Mouse (Mus musculus) right cerebral cortex, postnatal 14 days (tissue): ENCODE measurements around the gene Ppp2r5c.

Experiments used
- DNase-seq: peaks from one replicate; pipeline ENCODE4 v3.0.0; 2022

Gene Ppp2r5c

DNA sequence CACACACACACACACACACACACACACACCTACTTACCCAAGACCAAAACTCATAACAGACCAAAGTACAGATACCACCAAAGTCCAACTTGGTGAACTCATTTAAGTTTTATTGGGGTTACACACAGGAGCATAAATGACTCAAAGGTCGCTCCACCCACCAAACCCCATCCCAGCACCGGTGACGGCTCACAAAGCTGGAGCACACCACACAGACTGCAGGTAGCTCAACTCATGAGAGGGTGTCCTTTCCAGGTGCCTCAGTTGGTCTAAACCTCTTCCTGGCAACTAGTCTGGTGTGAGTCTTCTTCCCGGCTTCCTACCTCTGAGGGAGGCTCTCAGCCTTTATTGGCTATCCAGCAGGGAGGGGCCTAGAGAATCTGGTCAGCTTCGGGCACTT, 2.4 kb upstream of the Ppp2r5c start:
- no peak for DNase-seq

DNA sequence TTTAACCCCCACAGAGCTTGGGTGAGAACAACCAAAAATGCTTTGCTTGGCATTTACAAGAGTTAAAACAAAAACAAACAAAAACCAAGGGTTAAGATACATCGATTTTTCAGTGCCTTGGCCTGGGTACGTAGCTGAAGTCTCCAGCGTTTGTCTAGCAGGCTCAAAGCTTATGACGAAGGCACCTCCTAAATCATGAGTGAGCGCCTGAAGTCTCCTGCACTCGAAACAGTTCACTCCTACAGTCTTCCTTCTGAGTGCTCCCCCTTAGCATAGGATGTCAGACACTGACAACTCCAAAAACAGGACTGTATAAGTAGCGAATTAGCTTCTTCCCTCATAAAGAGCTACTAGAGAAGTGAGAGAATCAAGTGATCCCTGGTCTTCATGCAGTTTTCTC, 1.1 kb upstream of the Ppp2r5c start:
- DNase-seq = no peak

DNA sequence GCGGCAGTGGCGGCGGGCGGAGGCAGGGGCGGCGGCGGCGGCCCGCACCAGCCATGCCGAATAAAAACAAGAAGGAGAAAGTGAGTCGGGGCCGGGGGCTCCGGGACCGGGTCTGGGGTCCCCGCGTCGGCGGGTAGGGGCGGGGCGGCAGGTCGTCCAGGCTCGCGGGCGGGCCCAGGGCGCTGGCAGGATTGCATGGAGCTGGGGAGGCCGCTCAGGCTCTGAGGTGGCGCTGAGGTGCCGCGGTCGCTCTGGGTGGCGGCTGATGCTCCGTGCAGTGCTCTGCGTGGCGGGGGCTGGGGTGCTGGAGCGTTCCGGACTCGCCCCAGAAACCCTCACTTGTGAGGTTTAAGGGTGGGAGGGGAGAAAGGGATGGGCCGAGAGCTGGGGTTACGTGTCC, 386 bp downstream of the Ppp2r5c start:
- DNase-seq = peak; percentile 59

DNA sequence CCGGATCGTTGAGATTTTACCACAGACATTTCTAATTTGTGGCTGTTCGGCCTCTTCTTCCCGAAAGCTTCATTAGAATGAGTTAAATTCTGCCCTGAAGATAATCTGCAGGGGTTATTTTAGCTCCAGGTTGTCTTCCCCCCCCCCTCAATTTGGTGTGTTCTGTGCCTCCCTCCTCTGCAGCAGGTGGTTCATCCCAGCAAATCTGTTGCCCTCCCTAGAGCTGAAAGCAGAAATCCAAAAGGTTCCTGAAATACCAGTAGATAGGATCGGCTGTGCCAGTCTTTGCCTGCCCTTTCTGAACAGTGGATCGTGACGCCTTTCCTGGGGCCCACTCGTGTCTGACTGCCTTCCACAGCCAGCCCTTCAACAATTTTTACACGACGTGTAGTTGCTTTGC, 1.8 kb downstream of the Ppp2r5c start:
- DNase-seq = no peak

DNA sequence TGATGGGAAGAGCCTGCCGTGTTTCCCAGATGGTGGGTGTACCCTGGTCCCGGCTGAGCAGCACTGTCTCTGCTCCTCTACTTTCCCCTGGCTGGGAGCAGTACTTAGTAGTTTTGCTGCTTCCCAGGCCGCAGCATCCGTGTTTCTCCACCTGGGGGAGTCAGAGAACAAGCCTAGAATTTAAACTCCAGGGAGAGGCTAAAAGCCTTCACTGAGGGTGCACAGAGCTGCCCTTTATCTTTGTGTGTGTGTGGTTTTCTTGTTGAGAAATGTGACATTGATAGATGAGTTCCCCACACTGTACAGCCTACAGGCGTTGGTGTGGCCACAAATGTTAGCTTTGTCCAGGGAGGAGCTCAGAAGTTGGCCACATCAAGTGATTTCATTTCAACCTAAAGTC, 7.3 kb downstream of the Ppp2r5c start:
- DNase-seq = peak; percentile 62

DNA sequence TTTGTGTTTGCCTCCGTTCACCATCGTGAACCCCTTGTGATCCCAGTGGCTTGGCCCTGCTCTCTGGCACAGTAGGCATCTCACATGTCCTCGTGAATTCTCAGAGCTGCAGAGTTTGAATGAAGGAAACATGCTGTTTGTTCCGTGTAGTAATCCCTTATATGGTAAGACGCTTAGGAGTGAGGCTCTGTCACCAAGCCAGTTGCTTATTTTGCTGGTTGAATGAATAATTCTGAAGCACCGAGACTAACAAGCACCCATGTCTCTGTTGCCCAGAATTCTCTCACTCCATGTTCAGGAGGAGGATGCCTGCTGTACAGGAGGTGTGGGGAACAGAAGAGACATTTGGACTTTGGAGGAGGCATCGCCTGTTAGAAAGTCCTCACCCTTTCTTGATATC, 9.1 kb downstream of the Ppp2r5c start:
- DNase-seq = no peak

DNA sequence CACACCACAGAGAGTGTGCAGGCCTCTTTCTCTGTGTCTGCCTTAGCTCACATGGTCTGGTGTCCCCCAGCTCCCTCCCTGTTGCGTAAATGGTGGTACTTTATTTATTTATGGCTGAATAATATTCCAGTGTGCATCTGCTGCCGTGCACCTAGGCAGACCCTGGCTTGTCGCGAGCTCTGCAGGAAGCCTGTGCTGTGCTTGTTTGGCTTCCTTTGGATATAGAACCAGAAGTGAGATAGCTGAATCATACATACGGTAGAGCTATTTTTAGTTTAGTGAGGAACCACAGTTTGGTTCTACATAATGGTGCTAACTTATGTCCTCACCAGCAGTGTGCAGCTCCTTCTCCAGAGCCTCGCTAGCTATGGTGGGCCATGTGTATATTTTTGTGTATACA, 11.7 kb downstream of the Ppp2r5c start:
- peak; percentile 38 for DNase-seq

DNA sequence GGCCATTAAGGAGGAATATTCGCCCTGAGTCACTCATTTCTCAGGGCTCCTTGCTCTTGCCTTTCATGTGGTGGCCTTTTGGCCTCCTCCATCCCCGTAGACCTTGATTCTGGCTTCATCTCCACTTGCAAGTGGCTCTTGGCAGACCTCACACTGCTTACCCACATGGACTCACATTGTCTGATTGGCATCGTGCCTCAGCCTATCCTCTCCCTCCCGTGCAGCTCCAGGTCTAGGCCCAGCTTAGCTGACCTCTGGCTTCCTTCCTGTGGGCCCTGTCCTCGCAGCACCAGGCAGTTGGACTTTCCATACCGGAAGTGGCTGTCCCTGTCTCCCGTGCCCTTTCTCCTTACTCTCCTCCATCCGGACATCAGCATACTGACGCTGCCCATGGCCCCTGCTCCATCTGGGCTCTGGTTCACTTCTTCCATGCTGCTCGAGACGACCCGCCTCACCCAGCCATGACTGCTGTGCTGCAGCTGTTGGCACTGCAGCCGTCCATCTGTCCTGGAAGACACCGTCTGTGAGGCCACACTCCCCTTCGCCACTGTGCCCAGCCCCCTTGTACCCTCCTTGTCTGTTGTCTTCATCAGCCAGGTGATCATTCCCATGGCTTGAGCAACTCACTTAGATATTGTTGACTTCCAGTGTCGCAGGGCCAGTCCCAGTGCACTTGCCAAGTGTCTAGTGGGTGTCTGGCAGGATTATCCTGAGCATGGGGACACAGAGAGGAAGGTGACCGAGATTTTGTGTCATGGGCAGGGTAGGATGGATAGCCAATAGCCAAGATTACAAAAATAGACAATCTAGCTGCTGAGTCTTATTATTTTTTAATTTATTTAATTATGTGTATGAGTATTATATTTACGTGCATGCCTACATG, 13.7 kb downstream of the Ppp2r5c start:
- no peak for DNase-seq

DNA sequence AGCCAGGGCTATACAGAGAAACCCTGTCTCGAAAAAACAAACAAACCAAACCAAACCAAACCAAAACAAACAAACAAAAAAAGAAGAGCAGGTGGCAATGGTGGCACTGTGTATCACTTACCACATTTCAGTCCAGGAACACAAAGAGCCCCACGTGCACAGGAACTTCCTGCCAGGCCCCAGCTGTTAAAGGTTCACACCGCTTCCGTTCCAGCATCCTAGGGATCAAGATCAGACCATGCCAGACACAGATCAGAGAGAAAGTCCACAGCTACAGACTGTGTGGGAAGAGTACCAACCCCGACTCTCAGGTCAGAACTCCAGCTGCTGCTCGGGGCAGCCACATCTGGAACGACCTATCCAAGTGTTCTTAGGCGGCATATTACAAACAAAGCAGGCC, 16.8 kb downstream of the Ppp2r5c start:
- no peak for DNase-seq

DNA sequence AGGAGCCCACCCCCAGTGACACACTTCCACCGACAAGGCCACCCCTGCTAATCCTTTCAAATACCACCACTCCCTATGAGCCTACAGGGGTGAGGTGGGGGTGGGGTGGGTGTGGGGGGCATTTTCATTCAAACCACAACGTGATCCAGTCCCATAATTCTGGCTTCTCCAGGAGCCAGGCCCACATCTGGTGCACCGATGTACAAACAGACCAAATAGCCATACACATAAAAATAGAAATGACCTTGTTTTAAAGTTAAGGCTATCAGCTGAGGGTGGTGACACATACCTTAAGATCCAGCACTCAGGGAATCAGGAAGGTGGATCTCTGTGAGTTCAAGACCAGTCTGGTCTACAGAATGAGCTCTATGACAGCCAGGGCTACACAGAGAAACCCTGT, 24.5 kb downstream of the Ppp2r5c start:
- DNase-seq = no peak

DNA sequence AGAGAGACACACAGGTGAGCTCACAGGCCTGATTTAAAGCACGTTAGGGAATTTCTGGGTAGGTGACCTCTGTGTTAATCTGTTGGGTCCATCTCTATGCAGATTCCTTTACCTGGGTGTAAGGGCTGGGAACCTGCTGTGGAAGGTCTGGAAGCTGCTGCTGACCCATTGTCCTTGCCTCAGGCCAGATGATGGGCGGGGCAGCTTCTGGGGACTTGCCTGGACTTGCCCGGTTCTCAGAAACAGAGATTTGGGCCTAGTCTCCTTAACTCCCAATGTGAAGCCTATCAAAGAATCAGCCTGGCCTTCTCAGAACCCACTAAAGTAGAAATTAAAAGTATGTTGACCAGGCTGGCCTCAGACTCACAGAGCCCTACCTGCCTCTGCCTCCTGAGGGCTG, 25.3 kb downstream of the Ppp2r5c start:
- no peak for DNase-seq

DNA sequence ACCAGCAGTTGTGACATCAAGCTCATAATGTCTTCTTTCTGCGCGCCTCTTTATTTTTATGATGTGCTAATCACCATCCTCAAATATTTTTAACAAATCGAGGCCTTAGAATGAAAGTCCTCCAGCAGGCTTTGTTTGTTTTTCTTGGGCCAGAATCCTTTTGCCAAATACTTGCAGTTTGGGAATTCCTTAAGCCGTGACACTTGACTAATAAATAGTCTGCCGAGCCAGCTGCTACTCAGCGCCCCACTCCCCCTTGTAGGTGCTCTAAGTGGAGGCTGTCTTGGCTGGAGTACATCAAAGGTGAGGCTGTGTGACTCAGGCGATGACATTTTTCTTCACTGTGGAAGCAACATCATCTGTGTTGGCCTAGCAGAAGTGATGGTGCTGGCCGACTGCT, 27.6 kb downstream of the Ppp2r5c start:
- no peak for DNase-seq

DNA sequence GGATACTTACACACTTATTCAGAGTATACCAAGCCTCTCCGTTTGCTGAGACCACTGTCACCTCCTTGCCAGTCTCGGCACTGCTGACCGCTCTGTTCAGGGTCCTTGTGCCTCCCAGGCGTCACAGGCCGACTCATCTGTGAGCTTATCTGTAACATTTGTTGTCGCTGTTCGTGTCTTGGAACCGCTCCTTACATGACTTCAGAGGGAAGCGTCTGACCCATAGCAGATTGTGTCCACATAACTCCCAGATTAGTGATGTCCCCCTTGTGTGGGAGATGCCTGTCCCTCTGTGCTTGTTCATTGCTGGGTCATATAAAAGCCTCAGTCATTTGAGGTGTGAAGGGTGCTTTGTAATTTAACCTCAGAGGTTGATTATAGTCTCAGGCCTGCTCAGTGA, 29.6 kb downstream of the Ppp2r5c start:
- no peak for DNase-seq

DNA sequence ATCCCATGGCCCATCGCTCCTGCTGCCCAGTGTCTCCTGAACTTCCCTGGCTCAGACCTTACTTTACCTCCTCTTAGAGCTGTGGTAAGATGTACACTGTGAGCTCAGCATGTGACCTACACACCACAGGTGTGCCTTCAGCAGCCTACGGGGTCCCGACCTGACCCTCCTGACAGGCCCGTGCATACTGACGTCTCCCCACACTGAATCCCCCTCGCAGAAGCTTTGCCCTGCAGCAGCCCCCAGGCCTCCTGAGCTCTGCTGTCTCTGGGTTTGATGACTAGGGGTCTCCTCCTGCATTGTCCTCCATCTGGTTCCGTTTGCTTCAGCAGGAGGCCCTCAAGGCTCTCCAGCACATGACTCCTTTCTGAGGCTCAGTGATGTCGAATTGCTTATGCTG, 31.0 kb downstream of the Ppp2r5c start:
- DNase-seq = no peak

DNA sequence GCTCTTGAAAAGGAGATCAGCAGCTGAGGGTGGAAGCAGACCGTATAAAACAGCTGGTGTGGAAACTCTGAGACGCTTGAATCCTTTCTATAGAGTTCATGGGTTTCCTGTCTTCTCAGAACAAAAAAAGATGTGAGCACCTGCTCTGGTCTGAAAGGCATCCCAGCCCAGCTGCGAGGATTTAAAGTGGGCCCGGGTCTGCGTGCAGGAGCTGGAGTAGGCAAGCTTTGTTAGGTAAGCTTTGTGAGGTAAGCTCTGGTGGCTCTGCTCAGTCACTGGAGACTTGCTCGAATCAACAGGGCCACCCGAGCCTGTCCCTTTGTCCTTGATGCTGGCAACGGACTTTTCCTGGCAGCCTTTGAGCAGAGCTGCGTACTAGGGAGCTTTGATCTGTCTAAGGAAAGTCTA, 31.7 kb downstream of the Ppp2r5c start:
- no peak for DNase-seq

DNA sequence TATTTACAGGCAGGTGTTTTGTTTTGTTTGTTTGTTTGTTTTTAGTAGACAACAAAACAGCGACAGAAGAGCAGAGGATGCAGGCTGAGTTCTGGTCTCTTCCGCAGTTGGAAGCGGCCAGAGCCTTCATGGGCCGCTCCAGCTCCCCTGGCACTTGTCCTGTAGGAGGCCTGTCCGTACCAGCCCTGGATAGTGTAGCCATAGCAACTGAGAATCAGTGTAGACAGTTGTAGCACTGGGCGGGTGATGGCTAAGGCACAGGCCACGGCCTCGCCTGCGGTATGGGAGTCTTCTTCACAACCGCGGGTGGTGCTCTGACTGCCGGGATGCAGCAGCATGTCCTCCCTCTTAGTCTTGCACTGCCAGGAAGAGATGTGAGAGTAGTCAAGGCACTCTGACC, 32.3 kb downstream of the Ppp2r5c start:
- no peak for DNase-seq

DNA sequence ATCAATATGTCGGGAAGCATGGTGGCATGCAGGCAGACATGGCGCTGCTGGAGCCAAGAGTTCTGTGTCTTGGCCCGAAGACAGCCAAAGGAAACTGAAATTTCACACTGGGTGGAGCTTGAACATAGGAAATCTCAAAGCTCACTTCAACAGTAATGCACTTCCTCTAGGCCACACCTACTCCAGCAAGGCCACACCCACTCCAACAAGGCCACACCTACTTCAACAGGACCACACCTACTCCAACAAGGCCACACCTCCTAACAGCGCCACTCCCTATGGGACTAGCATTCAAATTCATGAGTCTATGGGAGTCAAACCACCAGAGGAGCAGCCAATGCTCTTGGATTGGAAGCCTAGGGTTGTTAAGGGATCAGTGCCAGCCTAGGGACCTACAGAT, 33.8 kb downstream of the Ppp2r5c start:
- DNase-seq = no peak

DNA sequence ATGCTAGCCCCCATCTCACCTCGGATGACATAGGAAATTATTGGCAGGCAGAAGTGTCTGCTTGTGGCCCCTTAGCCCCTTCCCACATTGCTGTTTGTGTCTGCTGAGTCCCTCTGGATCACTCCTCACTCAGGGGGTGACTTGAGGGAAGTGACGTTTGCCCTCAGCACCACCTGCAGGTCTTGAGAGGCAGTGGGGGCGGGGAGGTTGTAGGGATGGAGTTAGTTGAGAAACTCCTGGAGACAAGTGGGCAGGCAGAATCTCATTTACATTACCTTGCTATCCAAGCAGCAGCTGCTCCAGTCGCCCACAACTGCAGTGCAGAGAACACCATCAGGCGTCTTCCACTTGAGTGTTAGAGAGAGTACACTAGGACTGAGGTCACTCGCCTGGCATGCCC, 36.8 kb downstream of the Ppp2r5c start:
- DNase-seq = no peak

DNA sequence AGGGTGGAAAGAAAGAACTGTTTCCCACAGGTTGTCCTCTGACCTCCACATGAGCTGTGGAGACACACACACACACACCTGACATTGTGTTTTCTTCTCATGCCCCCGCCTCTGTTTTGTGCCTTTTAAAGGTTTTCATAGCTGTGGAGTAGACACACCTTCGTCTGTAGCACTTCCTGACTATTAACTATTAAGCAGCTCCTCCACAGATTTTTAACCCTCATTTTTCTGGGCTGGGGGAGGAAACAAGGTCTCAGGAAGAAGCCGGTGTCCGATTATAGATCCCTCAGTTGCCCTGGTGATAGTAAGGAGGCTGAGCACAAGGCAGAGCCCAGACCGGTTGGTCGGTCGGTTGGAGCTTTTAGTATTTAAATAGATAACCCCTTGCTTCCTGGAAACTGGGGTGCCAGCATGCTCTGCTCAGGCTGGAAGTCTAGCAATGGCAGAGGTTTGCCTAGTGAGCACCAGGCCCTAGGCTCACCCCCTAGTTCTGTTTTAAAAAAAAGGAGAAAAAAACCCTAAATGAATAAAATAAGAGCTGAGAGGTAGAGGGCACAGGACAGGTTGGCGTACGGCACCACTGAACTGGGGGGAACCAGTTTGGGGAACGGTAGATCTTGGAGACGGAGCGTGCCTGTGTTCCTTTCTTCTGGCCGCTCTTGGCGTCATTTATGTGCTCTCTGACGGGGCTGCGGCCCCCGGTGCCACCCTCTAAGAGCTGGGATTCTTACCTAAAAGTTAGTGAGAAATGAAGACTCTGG, 38.1 kb downstream of the Ppp2r5c start:
- no peak for DNase-seq

DNA sequence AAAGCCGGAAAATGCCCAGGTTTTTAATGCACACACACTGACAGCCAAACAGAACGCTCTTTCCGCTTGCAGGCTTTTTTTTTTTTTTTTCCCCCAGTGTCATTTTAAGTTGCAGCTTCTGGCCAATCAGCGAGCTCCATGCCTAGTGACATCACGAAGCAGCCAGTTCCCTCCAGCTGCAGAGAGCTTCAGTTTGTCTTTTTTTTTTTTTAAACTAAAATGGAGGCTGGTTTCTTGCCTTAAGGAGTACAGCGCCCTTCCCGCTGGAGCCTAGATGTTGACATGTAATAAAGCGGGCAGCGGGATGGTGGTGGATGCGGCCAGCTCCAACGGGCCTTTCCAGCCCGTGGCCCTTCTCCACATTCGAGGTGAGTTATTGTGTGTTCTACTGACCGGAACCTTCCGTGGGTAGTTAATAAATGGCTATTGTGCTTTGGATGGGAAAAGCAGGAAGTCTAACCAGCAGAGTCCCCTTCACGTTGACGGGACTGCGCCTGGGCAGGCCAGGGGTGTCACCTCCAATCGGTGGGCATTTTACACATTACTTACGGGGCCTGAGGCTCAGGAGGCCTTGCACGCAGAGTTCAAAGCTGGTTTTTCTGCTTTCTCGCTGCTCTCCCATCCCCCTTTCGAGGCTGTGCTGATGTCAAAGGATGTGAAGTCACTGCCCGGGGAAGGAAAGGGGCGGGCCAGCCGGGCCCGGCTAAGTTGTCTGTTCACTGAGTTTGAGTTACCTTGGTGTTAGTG, 38.8 kb downstream of the Ppp2r5c start:
- peak; percentile 69 for DNase-seq

DNA sequence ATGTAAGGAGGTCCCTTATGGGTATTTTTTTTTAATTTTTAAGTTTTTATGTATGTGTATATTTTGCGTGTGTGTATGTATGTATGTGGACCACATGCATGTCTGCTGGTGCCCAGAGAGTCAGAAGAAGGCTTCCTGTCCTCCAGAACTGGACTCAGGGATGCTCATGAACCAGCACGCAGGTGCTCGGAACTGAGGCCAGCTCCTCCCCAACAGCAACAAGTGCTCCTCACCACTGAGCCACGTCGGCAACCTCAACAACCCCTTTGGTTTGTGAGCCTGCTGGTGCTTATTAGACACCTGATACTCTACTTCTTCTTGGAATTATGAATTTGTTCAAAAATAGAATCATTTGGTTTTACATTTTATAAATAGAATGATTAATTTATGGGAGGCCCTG, 39.9 kb downstream of the Ppp2r5c start:
- no peak for DNase-seq

DNA sequence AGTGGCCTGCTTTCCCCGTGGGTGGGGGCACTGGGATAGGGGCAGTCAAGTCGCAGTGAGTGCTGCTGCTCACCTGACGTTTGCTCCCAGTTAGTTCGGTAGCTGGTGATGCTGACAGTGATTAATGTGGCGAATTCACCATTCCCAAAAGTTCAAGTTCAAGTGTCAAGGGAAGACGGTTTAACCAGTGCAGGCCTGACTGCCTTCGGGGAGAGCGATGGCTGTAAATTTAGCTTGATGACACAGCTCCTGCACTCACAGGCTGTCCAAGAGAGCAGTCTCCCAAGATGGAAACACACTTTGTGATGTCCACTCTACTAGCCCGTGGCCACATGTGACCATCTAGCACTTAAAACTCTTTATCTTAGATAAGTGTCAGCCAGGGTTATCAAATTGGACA, 41.1 kb downstream of the Ppp2r5c start:
- no peak for DNase-seq

DNA sequence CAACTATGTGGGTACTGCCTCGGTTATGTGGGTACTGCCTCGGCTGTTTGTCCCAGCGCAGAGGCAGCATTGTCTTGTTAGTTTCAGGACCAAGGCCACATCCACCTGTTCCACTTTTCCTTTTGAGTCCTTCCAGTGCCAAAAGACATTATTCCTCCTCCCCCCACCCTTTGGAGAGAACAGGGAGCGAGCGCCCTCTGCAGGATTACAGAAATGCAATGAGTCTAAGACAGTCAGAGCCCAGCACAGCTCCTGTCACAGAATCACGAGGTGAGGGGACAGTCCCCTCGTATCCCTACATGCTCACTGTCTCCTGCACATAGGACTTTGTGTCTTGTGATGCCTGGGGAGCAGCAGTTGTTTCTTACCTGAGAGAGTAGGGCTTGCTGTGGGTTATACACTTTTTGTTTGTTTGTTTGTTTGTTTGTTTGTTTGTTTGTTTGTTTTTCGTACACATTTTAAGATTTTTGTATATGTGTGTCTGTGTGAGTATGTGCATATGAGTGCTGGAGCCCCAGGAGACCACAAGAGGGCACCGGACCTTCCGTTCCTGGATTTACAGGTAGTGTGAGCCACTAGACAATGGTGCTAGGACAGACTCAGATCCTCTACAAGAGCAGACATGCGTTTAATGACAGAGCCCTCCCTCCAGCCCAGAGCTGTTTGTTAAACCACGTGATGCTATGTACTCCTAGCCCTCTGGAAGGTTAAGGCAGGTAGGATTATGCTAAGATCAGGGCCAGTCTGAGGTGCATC, 43.2 kb downstream of the Ppp2r5c start:
- DNase-seq = no peak
